8 mouse cellular contexts compared by ENCODE assay signal in genomic region chr2:52590340-52590969, GRCm38 (mm10).
DNase-seq lines count a peak whose midpoint lies in the region; ATAC-seq lines count a peak whose summit lies in the region.

No protein-coding gene starts in this region.

- H3K4me2 ChIP-seq in heart, embryonic 15.5 days = peak overlapping the region; percentile 50
- peak overlapping the region; percentile 31; the same call in 1 of the 2 replicates for H3K4me2 ChIP-seq in embryonic facial prominence, embryonic 13.5 days
- peak overlapping the region; percentile 55 for H3K4me2 ChIP-seq in heart, embryonic 16.5 days (ENCODE audit: low read depth, low read length)
- 0 out of 2 replicates have a peak overlapping the region, but pooled peaks have one; percentile 15 for H3K4me2 ChIP-seq in midbrain, embryonic 13.5 days (replicated peaks)

- no peaks in the 10 kb centered on the region for H3K9me3 ChIP-seq in heart, embryonic 15.5 days (replicated peaks)
- no peaks in the 10 kb centered on the region for H3K9me3 ChIP-seq in embryonic facial prominence, embryonic 13.5 days
- no peaks in the 10 kb centered on the region for H3K9me3 ChIP-seq in heart, embryonic 16.5 days (replicated peaks; ENCODE audit: control insufficient read depth, low read length)
- no peaks in the 10 kb centered on the region for H3K9me3 ChIP-seq in midbrain, embryonic 13.5 days

- no peaks in the 10 kb centered on the region for H3K36me3 ChIP-seq in heart, embryonic 15.5 days
- no peaks in the 10 kb centered on the region for H3K36me3 ChIP-seq in embryonic facial prominence, embryonic 13.5 days
- no peaks in the 10 kb centered on the region for H3K36me3 ChIP-seq in heart, embryonic 16.5 days (ENCODE audit: control insufficient read depth, insufficient read depth)
- H3K36me3 ChIP-seq in midbrain, embryonic 13.5 days = no peaks in the 10 kb centered on the region

- H3K27me3 ChIP-seq in heart, embryonic 15.5 days = no peaks in the 10 kb centered on the region
- 0 out of 2 replicates have a peak, but pooled peaks cover 4% of the 10 kb centered on the region for H3K27me3 ChIP-seq in embryonic facial prominence, embryonic 13.5 days
- H3K27me3 ChIP-seq in heart, embryonic 16.5 days (ENCODE audit: control insufficient read depth, insufficient read depth, low read length) = no peaks in the 10 kb centered on the region
- H3K27me3 ChIP-seq in midbrain, embryonic 13.5 days = no peaks in the 10 kb centered on the region

- peak overlapping the region; percentile 18 for H3K4me3 ChIP-seq in heart, embryonic 15.5 days
- H3K4me3 ChIP-seq in embryonic facial prominence, embryonic 13.5 days = no peak overlapping the region
- peak overlapping the region; percentile 20; the same call in 1 of the 2 replicates for H3K4me3 ChIP-seq in heart, embryonic 16.5 days (ENCODE audit: low read length)
- H3K4me3 ChIP-seq in midbrain, embryonic 13.5 days (replicated peaks) = no peak overlapping the region

- peak overlapping the region; percentile 16; the same call in 1 of the 2 replicates for H3K9ac ChIP-seq in heart, embryonic 15.5 days
- H3K9ac ChIP-seq in embryonic facial prominence, embryonic 13.5 days = no peak overlapping the region
- peak overlapping the region; percentile 63 for H3K9ac ChIP-seq in heart, embryonic 16.5 days (ENCODE audit: low read length)
- H3K9ac ChIP-seq in midbrain, embryonic 13.5 days (replicated peaks) = no peak overlapping the region

- peaks cover 14% of the 10 kb centered on the region for H3K4me1 ChIP-seq in heart, embryonic 15.5 days (replicated peaks)
- H3K4me1 ChIP-seq in embryonic facial prominence, embryonic 13.5 days = peaks cover 16% of the 10 kb centered on the region
- peaks cover 14% of the 10 kb centered on the region for H3K4me1 ChIP-seq in heart, embryonic 16.5 days (ENCODE audit: control insufficient read depth, insufficient read depth, low read length)
- peaks cover 16% of the 10 kb centered on the region for H3K4me1 ChIP-seq in midbrain, embryonic 13.5 days (replicated peaks)

- DNase-seq in heart, adult 18-20 months = no peak
- DNase-seq in embryo, embryonic 11 days = no peak
- no peak for DNase-seq in lung, postnatal 25 days (ENCODE audit: low spot score)
- DNase-seq in urinary bladder, postnatal 14 days (ENCODE audit: low spot score) = no peak

- H3K27ac ChIP-seq in heart, embryonic 15.5 days = peak overlapping the region; percentile 76
- no peak overlapping the region for H3K27ac ChIP-seq in embryonic facial prominence, embryonic 13.5 days
- H3K27ac ChIP-seq in heart, embryonic 16.5 days (ENCODE audit: low read length) = peak overlapping the region; percentile 82
- H3K27ac ChIP-seq in midbrain, embryonic 13.5 days = peak overlapping the region; percentile 37

- peak; percentile 47; the same call in 1 of the 2 replicates for ATAC-seq in heart, embryonic 15.5 days (replicated peaks; ENCODE audit: insufficient number of reproducible peaks, insufficient read depth, low FRiP score, low read depth)
- ATAC-seq in embryonic facial prominence, embryonic 13.5 days (ENCODE audit: insufficient number of reproducible peaks, insufficient read depth, low FRiP score, low TSS enrichment, low read depth) = no peak
- peak; percentile 72 for ATAC-seq in heart, embryonic 16.5 days (replicated peaks; ENCODE audit: extremely low read depth, insufficient read depth, low FRiP score)
- peak; percentile 53 for ATAC-seq in midbrain, embryonic 13.5 days

- 46% methylated on average over 7 of the region's 7 CpGs for WGBS in heart, embryonic 15.5 days
- 70% methylated on average over 7 of the region's 7 CpGs for WGBS in embryonic facial prominence, embryonic 13.5 days
- 56% methylated on average over 7 of the region's 7 CpGs for WGBS in heart, embryonic 16.5 days
- 60% methylated on average over 7 of the region's 7 CpGs for WGBS in midbrain, embryonic 13.5 days

Comparison
In these comparisons a context has a peak if more than half of its experiments do, and no peak if none do; other contexts are left out.
1. H3K4me3 ChIP-seq: peak in heart, embryonic 15.5 days (single experiment) and heart, embryonic 16.5 days (single experiment); none in embryonic facial prominence, embryonic 13.5 days (single experiment) and midbrain, embryonic 13.5 days (single experiment).
2. H3K9ac ChIP-seq: peak in heart, embryonic 15.5 days (single experiment) and heart, embryonic 16.5 days (single experiment); none in embryonic facial prominence, embryonic 13.5 days (single experiment) and midbrain, embryonic 13.5 days (single experiment).
3. Peak in every context shown above with its lines, with median percentiles within 50 percentile points of each other: H3K4me2 ChIP-seq.